Mouse (Mus musculus) myocyte (in vitro differentiated cells): ENCODE measurements around the gene Spag6.

Experiments
- CEBPB ChIP-seq: IDR thresholded peaks from 2 replicates; pipeline ENCODE4 v1.6.1; 2011; ENCODE audit warnings: mild to moderate bottlenecking, moderate library complexity; ENCODE audit not compliant: poor library complexity, insufficient read depth, severe bottlenecking
- E2F4 ChIP-seq: IDR thresholded peaks from one replicate; pipeline ENCODE4 v1.6.1; 2011; ENCODE audit warnings: mild to moderate bottlenecking, control low read depth, moderate library complexity; ENCODE audit not compliant: insufficient read depth
- MAX ChIP-seq: IDR thresholded peaks from one replicate; pipeline ENCODE4 v1.6.1; 2011; ENCODE audit warnings: low read depth, mild to moderate bottlenecking, control low read depth
- MYOD1 ChIP-seq, 3 experiments: IDR thresholded peaks; one replicate each; pipeline ENCODE4 v1.6.1; 2011; ENCODE audit warnings: control low read depth in 2 of 3, low read depth in 2 of 3, mild to moderate bottlenecking in 2 of 3, moderate library complexity in 1 of 3; ENCODE audit not compliant: insufficient read length in 2 of 3, control insufficient read depth in 1 of 3
- MYOG ChIP-seq, 3 experiments: IDR thresholded peaks; one replicate each; pipeline ENCODE4 v1.6.1; 2011; ENCODE audit warnings: control low read depth in 2 of 3, low read depth in 2 of 3, mild to moderate bottlenecking in 2 of 3; ENCODE audit not compliant: insufficient read length in 2 of 3, control insufficient read depth in 1 of 3, insufficient read depth in 1 of 3
- POLR2A ChIP-seq: IDR thresholded peaks from one replicate; pipeline ENCODE4 v1.6.1; 2011; ENCODE audit warnings: low read depth, mild to moderate bottlenecking, control low read depth, moderate library complexity; ENCODE audit not compliant: insufficient read length
- POLR2AphosphoS2 ChIP-seq: IDR thresholded peaks from one replicate; pipeline ENCODE4 v1.6.1; 2011; ENCODE audit warnings: low read depth, control low read depth; ENCODE audit not compliant: insufficient read length
- REST ChIP-seq: IDR thresholded peaks from one replicate; pipeline ENCODE4 v1.6.1; 2011; ENCODE audit warnings: mild to moderate bottlenecking, control low read depth, moderate library complexity; ENCODE audit not compliant: insufficient read depth, insufficient read length
- SRF ChIP-seq: IDR thresholded peaks from one replicate; pipeline ENCODE4 v1.6.1; 2011; ENCODE audit warnings: low read depth; ENCODE audit not compliant: control insufficient read depth, insufficient read length
- TCF12 ChIP-seq: IDR thresholded peaks from one replicate; pipeline ENCODE4 v1.6.1; 2011; ENCODE audit warnings: mild to moderate bottlenecking, control low read depth; ENCODE audit not compliant: poor library complexity, insufficient read depth, severe bottlenecking
- TCF3 ChIP-seq: IDR thresholded peaks from one replicate; pipeline ENCODE4 v1.6.1; 2011; ENCODE audit warnings: low read depth, control low read depth; ENCODE audit not compliant: insufficient read length
- USF1 ChIP-seq: IDR thresholded peaks from one replicate; pipeline ENCODE4 v1.6.1; 2011; ENCODE audit warnings: low read depth, mild to moderate bottlenecking, control low read depth, moderate library complexity

GRCm38 (mm10) chr2:18772413-18772812, 78.6 kb downstream of the Spag6 start:
- TF ChIP-seq REST (no peak), POLR2A (no peak), TCF3 (no peak), TCF12 (no peak), MYOD1 (IDR thresholded peaks at IDR 0.05; ENCODE audit: control insufficient read depth in 1 of 3, insufficient read length in 2 of 3, low read depth in 2 of 3) (no peak), MAX (no peak), MYOG (IDR thresholded peaks at IDR 0.05; ENCODE audit: control insufficient read depth in 1 of 3, insufficient read depth in 1 of 3, insufficient read length in 2 of 3, low read depth in 2 of 3) (no peak), CEBPB (no peak), POLR2AphosphoS2 (no peak), USF1 (no peak), E2F4 (no peak), SRF (no peak)
